Mouse (Mus musculus) cerebral cortex, adult 2 months (tissue): ENCODE measurements around the gene Tmem129.

ENCODE experiments used
- WGBS: fragments of 180-500 bp; shearing (Covaris S2); methylation state at CpG from one replicate; pipeline ENCODE4 v1.1.7; 2018; 5-methylcytosine and 5-hydroxymethylcytosine counted together

Gene Tmem129

GRCm38 (mm10) chr5:33687142-33687541 is 28.9 kb upstream of the Tmem129 start:
- WGBS, result 86% methylated on average over 4 of the region's 4 CpGs

GRCm38 (mm10) chr5:33684932-33685331 is 26.7 kb upstream of the Tmem129 start:
- 90% methylated on average over 4 of the region's 4 CpGs for WGBS

- 52% methylated on average over 7 of the region's 7 CpGs for WGBS
Measured at GRCm38 (mm10) chr5:33683897-33684652, 25.9 kb upstream of the Tmem129 start.

- WGBS, result 95% methylated on average over 4 of the region's 4 CpGs
Measured at GRCm38 (mm10) chr5:33682963-33683362, 24.7 kb upstream of the Tmem129 start.

GRCm38 (mm10) chr5:33681611-33682388 is 23.6 kb upstream of the Tmem129 start:
- 78% methylated on average over 15 of the region's 15 CpGs for WGBS

GRCm38 (mm10) chr5:33681044-33681443 is 22.8 kb upstream of the Tmem129 start:
- WGBS, result 75% methylated on average over 3 of the region's 3 CpGs

GRCm38 (mm10) chr5:33678244-33678643 is 20.0 kb upstream of the Tmem129 start:
- WGBS, result 88% methylated on average over 5 of the region's 5 CpGs

- 7% methylated on average over 1 of the region's 1 CpGs for WGBS
Measured at GRCm38 (mm10) chr5:33675964-33676363, 17.7 kb upstream of the Tmem129 start.

- 61% methylated on average over 3 of the region's 3 CpGs for WGBS
Measured at GRCm38 (mm10) chr5:33674439-33674838, 16.2 kb upstream of the Tmem129 start.

GRCm38 (mm10) chr5:33671659-33672058 is 13.4 kb upstream of the Tmem129 start:
- 88% methylated on average over 5 of the region's 5 CpGs for WGBS

- under 1% methylated on average over 26 of the region's 26 CpGs for WGBS
Measured at GRCm38 (mm10) chr5:33658664-33659050, 441 bp upstream of the Tmem129 start.

GRCm38 (mm10) chr5:33657251-33657786 is 897 bp downstream of the Tmem129 start:
- WGBS, result under 1% methylated on average over 32 of the region's 32 CpGs

- WGBS, result 48% methylated on average over 1 of the region's 1 CpGs
Measured at GRCm38 (mm10) chr5:33656739-33657138, 1.5 kb downstream of the Tmem129 start.

GRCm38 (mm10) chr5:33655251-33655840 is 2.9 kb downstream of the Tmem129 start:
- WGBS, result 89% methylated on average over 10 of the region's 10 CpGs

- 96% methylated on average over 13 of the region's 13 CpGs for WGBS
Measured at GRCm38 (mm10) chr5:33654424-33654823, 3.8 kb downstream of the Tmem129 start.

- WGBS, result 5% methylated on average over 9 of the region's 9 CpGs
Measured at GRCm38 (mm10) chr5:33652783-33653173, 5.4 kb downstream of the Tmem129 start.

GRCm38 (mm10) chr5:33651921-33652782 is 6.1 kb downstream of the Tmem129 start, which contains the start of gene Slbp:
TSS of gene Slbp (minus strand) at chr5:33652574.
- WGBS, result under 1% methylated on average over 82 of the region's 82 CpGs

- 2% methylated on average over 11 of the region's 11 CpGs for WGBS
Measured at GRCm38 (mm10) chr5:33651541-33651920, 6.7 kb downstream of the Tmem129 start.

- WGBS, result 26% methylated on average over 2 of the region's 2 CpGs
Measured at GRCm38 (mm10) chr5:33651017-33651416, 7.2 kb downstream of the Tmem129 start.

GRCm38 (mm10) chr5:33640652-33641051 is 17.6 kb downstream of the Tmem129 start:
- WGBS, result 30% methylated on average over 3 of the region's 3 CpGs

GRCm38 (mm10) chr5:33638826-33639225 is 19.4 kb downstream of the Tmem129 start:
- 65% methylated on average over 4 of the region's 4 CpGs for WGBS
